In genomic region chr1:171328244-171328643, GRCm38 (mm10) we compare ENCODE assay signal across 8 mouse cellular contexts. TPM values are rescaled to one million over a fixed set of nuclear protein-coding genes. Genes with fewer than 3 reads are reported as not detected.
DNase-seq lines count a peak whose midpoint lies in the region; ATAC-seq lines count a peak whose summit lies in the region.

No protein-coding gene starts in this region.

- DNase-seq in kidney, adult 11 months = no peak
- DNase-seq in Muller cell, postnatal 12 days (ENCODE audit: inconsistent ontology term) = peak; percentile 22
- peak; percentile 22 for DNase-seq in forebrain, embryonic 14.5 days (ENCODE audit: low spot score)
- no peak for DNase-seq in liver, embryonic 11.5 days (ENCODE audit: low spot score)
- no peak for DNase-seq in gastrocnemius, postnatal 25 days
- no peak for DNase-seq in kidney, postnatal 14 days

- H3K9me3 ChIP-seq in kidney, embryonic 15.5 days (replicated peaks) = no peaks in the 10 kb centered on the region
- no peaks in the 10 kb centered on the region for H3K9me3 ChIP-seq in forebrain, embryonic 14.5 days (replicated peaks; ENCODE audit: control insufficient read depth, low read length)
- H3K9me3 ChIP-seq in liver, embryonic 11.5 days (ENCODE audit: control insufficient read depth, low read length) = no peaks in the 10 kb centered on the region
- H3K9me3 ChIP-seq in stomach, embryonic 16.5 days (replicated peaks; ENCODE audit: control insufficient read depth, low read length) = no peaks in the 10 kb centered on the region

- H3K4me3 ChIP-seq in kidney, embryonic 15.5 days (replicated peaks) = peak overlapping the region; percentile 91
- H3K4me3 ChIP-seq in forebrain, embryonic 14.5 days (ENCODE audit: low read depth, low read length) = peak overlapping the region; percentile 84
- H3K4me3 ChIP-seq in liver, embryonic 11.5 days (ENCODE audit: low read depth, low read length) = peak overlapping the region; percentile 94
- H3K4me3 ChIP-seq in stomach, embryonic 16.5 days (replicated peaks; ENCODE audit: low read length) = peak overlapping the region; percentile 79

- H3K27ac ChIP-seq in kidney, embryonic 15.5 days = peak overlapping the region; percentile 100
- H3K27ac ChIP-seq in forebrain, embryonic 14.5 days (ENCODE audit: low read depth, low read length) = peak overlapping the region; percentile 97
- peak overlapping the region; percentile 98 for H3K27ac ChIP-seq in liver, embryonic 11.5 days (ENCODE audit: low read depth, low read length)
- peak overlapping the region; percentile 99 for H3K27ac ChIP-seq in stomach, embryonic 16.5 days (ENCODE audit: low read length)

- H3K36me3 ChIP-seq in kidney, embryonic 15.5 days = peaks cover 21% of the 10 kb centered on the region; the same call in 1 of the 2 replicates
- H3K36me3 ChIP-seq in forebrain, embryonic 14.5 days (ENCODE audit: control insufficient read depth, insufficient read depth, low read length) = 0 out of 2 replicates have a peak, but pooled peaks cover 3% of the 10 kb centered on the region
- peaks cover 4% of the 10 kb centered on the region; the same call in 1 of the 2 replicates for H3K36me3 ChIP-seq in liver, embryonic 11.5 days (ENCODE audit: control insufficient read depth, insufficient read depth, low read length)
- no peaks in the 10 kb centered on the region for H3K36me3 ChIP-seq in stomach, embryonic 16.5 days (ENCODE audit: control insufficient read depth, insufficient read depth, low read length)

- peak overlapping the region; percentile 77 for H3K4me2 ChIP-seq in kidney, embryonic 15.5 days
- peak overlapping the region; percentile 52 for H3K4me2 ChIP-seq in forebrain, embryonic 14.5 days (ENCODE audit: low read length)
- peak overlapping the region; percentile 74 for H3K4me2 ChIP-seq in liver, embryonic 11.5 days
- H3K4me2 ChIP-seq in stomach, embryonic 16.5 days (ENCODE audit: low read depth, low read length) = peak overlapping the region; percentile 92

- WGBS in kidney, embryonic 15.5 days = 23% methylated on average over 9 of the region's 9 CpGs
- 41% methylated on average over 9 of the region's 9 CpGs for WGBS in forebrain, embryonic 14.5 days
- WGBS in liver, embryonic 11.5 days = 32% methylated on average over 9 of the region's 9 CpGs
- WGBS in stomach, embryonic 16.5 days = 17% methylated on average over 9 of the region's 9 CpGs

- H3K27me3 ChIP-seq in kidney, embryonic 15.5 days = no peaks in the 10 kb centered on the region
- no peaks in the 10 kb centered on the region for H3K27me3 ChIP-seq in forebrain, embryonic 14.5 days (replicated peaks; ENCODE audit: control insufficient read depth, insufficient read depth, low read length)
- H3K27me3 ChIP-seq in liver, embryonic 11.5 days (replicated peaks; ENCODE audit: control insufficient read depth, insufficient read depth, low read length) = no peaks in the 10 kb centered on the region
- H3K27me3 ChIP-seq in stomach, embryonic 16.5 days (ENCODE audit: control insufficient read depth, insufficient read depth, low read length) = no peaks in the 10 kb centered on the region

- H3K4me1 ChIP-seq in kidney, embryonic 15.5 days = peaks cover 38% of the 10 kb centered on the region
- peaks cover 19% of the 10 kb centered on the region for H3K4me1 ChIP-seq in forebrain, embryonic 14.5 days (ENCODE audit: control insufficient read depth, insufficient read depth, low read length)
- peaks cover 13% of the 10 kb centered on the region for H3K4me1 ChIP-seq in liver, embryonic 11.5 days (replicated peaks; ENCODE audit: control insufficient read depth, insufficient read depth, low read length)
- peaks cover 27% of the 10 kb centered on the region for H3K4me1 ChIP-seq in stomach, embryonic 16.5 days (ENCODE audit: control insufficient read depth, insufficient read depth, low read length)

- peak overlapping the region; percentile 99 for H3K9ac ChIP-seq in kidney, embryonic 15.5 days
- H3K9ac ChIP-seq in forebrain, embryonic 14.5 days (ENCODE audit: low read length) = peak overlapping the region; percentile 79
- H3K9ac ChIP-seq in liver, embryonic 11.5 days (ENCODE audit: low read depth, low read length) = peak overlapping the region; percentile 97
- H3K9ac ChIP-seq in stomach, embryonic 16.5 days (ENCODE audit: low read length) = peak overlapping the region; percentile 98

- no peak for ATAC-seq in kidney, embryonic 15.5 days (replicated peaks; ENCODE audit: low FRiP score)
- no peak for ATAC-seq in forebrain, embryonic 14.5 days
- ATAC-seq in liver, embryonic 11.5 days (replicated peaks; ENCODE audit: low FRiP score) = no peak
- ATAC-seq in stomach, embryonic 16.5 days (ENCODE audit: insufficient read depth, low FRiP score) = no peak

RNA-seq across cellular contexts. Expression of gene Dedd, which starts 0.7 kb away (rescaled TPM):
- 53.1 and 55.7 TPM in 2 replicates for polyA plus RNA-seq in kidney, embryonic 15.5 days (2015; fragmentation: Nextera tagmentation; extraction: Ambion mirVana)
- 53.9 and 60.5 TPM in 2 replicates for polyA plus RNA-seq in forebrain, embryonic 14.5 days (2014; fragmentation: Nextera tagmentation; extraction: Ambion mirVana)
- polyA plus RNA-seq in liver, embryonic 11.5 days (2014; fragmentation: Nextera tagmentation; extraction: Ambion mirVana) = 34.8 and 37.5 TPM in 2 replicates
- polyA plus RNA-seq in stomach, embryonic 16.5 days (2015; fragmentation: Nextera tagmentation; extraction: Ambion mirVana) = 48.0 and 54.7 TPM in 2 replicates
- total RNA-seq in gastrocnemius, postnatal 25 days (2021) = 10 to 100 TPM; 26.4 to 29.6 TPM

RNA-seq across cellular contexts. Expression of gene Nit1, which starts 17.2 kb away (rescaled TPM):
- 47.8 and 50.5 TPM in 2 replicates for polyA plus RNA-seq in kidney, embryonic 15.5 days (2015; fragmentation: Nextera tagmentation; extraction: Ambion mirVana)
- polyA plus RNA-seq in forebrain, embryonic 14.5 days (2014; fragmentation: Nextera tagmentation; extraction: Ambion mirVana) = 45.9 and 46.0 TPM in 2 replicates
- 26.2 and 29.1 TPM in 2 replicates for polyA plus RNA-seq in liver, embryonic 11.5 days (2014; fragmentation: Nextera tagmentation; extraction: Ambion mirVana)
- polyA plus RNA-seq in stomach, embryonic 16.5 days (2015; fragmentation: Nextera tagmentation; extraction: Ambion mirVana) = 49.6 and 51.3 TPM in 2 replicates
- total RNA-seq in gastrocnemius, postnatal 25 days (2021) = 10 to 100 TPM; 21.8 to 21.9 TPM

RNA-seq across cellular contexts. Expression of gene Pfdn2, which starts 17.2 kb away (rescaled TPM):
- 122 and 130 TPM in 2 replicates for polyA plus RNA-seq in kidney, embryonic 15.5 days (2015; fragmentation: Nextera tagmentation; extraction: Ambion mirVana)
- polyA plus RNA-seq in forebrain, embryonic 14.5 days (2014; fragmentation: Nextera tagmentation; extraction: Ambion mirVana) = 78.3 and 82.6 TPM in 2 replicates
- 68.0 and 73.7 TPM in 2 replicates for polyA plus RNA-seq in liver, embryonic 11.5 days (2014; fragmentation: Nextera tagmentation; extraction: Ambion mirVana)
- polyA plus RNA-seq in stomach, embryonic 16.5 days (2015; fragmentation: Nextera tagmentation; extraction: Ambion mirVana) = 81.2 and 109 TPM in 2 replicates
- 10 to 100 TPM; 85.5 to 89.0 TPM for total RNA-seq in gastrocnemius, postnatal 25 days (2021)

RNA-seq across cellular contexts. Expression of gene Klhdc9, which starts 32.4 kb away (rescaled TPM):
- polyA plus RNA-seq in kidney, embryonic 15.5 days (2015; fragmentation: Nextera tagmentation; extraction: Ambion mirVana) = 2.6 TPM in 2 replicates
- polyA plus RNA-seq in forebrain, embryonic 14.5 days (2014; fragmentation: Nextera tagmentation; extraction: Ambion mirVana) = 3.0 and 5.2 TPM in 2 replicates
- 0.66 and 0.77 TPM in 2 replicates for polyA plus RNA-seq in liver, embryonic 11.5 days (2014; fragmentation: Nextera tagmentation; extraction: Ambion mirVana)
- 0.76 and 1.3 TPM in 2 replicates for polyA plus RNA-seq in stomach, embryonic 16.5 days (2015; fragmentation: Nextera tagmentation; extraction: Ambion mirVana)
- not detected for total RNA-seq in gastrocnemius, postnatal 25 days (2021)

RNA-seq across cellular contexts. Expression of gene Ufc1, which starts 33.4 kb away (rescaled TPM):
- polyA plus RNA-seq in kidney, embryonic 15.5 days (2015; fragmentation: Nextera tagmentation; extraction: Ambion mirVana) = 106 and 118 TPM in 2 replicates
- polyA plus RNA-seq in forebrain, embryonic 14.5 days (2014; fragmentation: Nextera tagmentation; extraction: Ambion mirVana) = 119 and 127 TPM in 2 replicates
- polyA plus RNA-seq in liver, embryonic 11.5 days (2014; fragmentation: Nextera tagmentation; extraction: Ambion mirVana) = 83.7 TPM in 2 replicates
- polyA plus RNA-seq in stomach, embryonic 16.5 days (2015; fragmentation: Nextera tagmentation; extraction: Ambion mirVana) = 100 and 113 TPM in 2 replicates
- 10 to 100 TPM; 70.9 to 80.8 TPM for total RNA-seq in gastrocnemius, postnatal 25 days (2021)

Comparison
In these comparisons a context has a peak if more than half of its experiments do, and no peak if none do; other contexts are left out.
1. DNase-seq: peak in Muller cell, postnatal 12 days (single experiment) and forebrain, embryonic 14.5 days (single experiment); none in kidney, adult 11 months (single experiment), liver, embryonic 11.5 days (single experiment), gastrocnemius, postnatal 25 days (single experiment) and kidney, postnatal 14 days (single experiment).
2. Peak in every context shown above with its lines, with median percentiles within 50 percentile points of each other: H3K27ac ChIP-seq, H3K4me2 ChIP-seq, H3K4me3 ChIP-seq and H3K9ac ChIP-seq.